Mouse (Mus musculus) forebrain, embryonic 12.5 days (tissue): ENCODE measurements around the gene Brk1. TPM values are rescaled to one million over a fixed set of nuclear protein-coding genes. Genes with fewer than 3 reads are reported as not detected.

Source experiments
- ATAC-seq: fragments of 200-750 bp; cut with Nextera tagmentation; 2 replicates; pipeline ENCODE4 v1.8.0; 2017; ENCODE audit warnings: moderate TSS enrichment; ENCODE audit not compliant: low FRiP score
- H3K27ac ChIP-seq: fragments of 300-500 bp; sonication (generic); 2 replicates; pipeline ENCODE4 v1.5.1; 2016; ENCODE audit warnings: mild to moderate bottlenecking
- H3K27me3 ChIP-seq: fragments of 300-500 bp; sonication (generic); 2 replicates; pipeline ENCODE4 v1.6.1; 2016; ENCODE audit warnings: mild to moderate bottlenecking
- H3K36me3 ChIP-seq: fragments of 300-500 bp; sonication (generic); replicated peaks from 2 replicates; pipeline ENCODE4 v1.6.1; 2016; ENCODE audit warnings: mild to moderate bottlenecking
- H3K4me1 ChIP-seq: fragments of 300-500 bp; sonication (generic); 2 replicates; pipeline ENCODE4 v1.6.1; 2016
- H3K4me2 ChIP-seq: fragments of 300-500 bp; sonication (generic); 2 replicates; pipeline ENCODE4 v1.6.1; 2016; ENCODE audit warnings: mild to moderate bottlenecking, moderate library complexity
- H3K4me3 ChIP-seq: fragments of 300-500 bp; sonication (generic); replicated peaks from 2 replicates; pipeline ENCODE4 v1.5.1; 2016; ENCODE audit warnings: mild to moderate bottlenecking
- H3K9ac ChIP-seq: fragments of 300-500 bp; sonication (generic); 2 replicates; pipeline ENCODE4 v1.6.1; 2016; ENCODE audit warnings: mild to moderate bottlenecking
- H3K9me3 ChIP-seq: fragments of 300-500 bp; sonication (generic); 2 replicates; pipeline ENCODE4 v1.6.1; 2016
- WGBS: fragments of 180-500 bp; shearing (Covaris S2); methylation state at CpG from one replicate; pipeline ENCODE4 v1.1.7; 2016; 5-methylcytosine and 5-hydroxymethylcytosine counted together
- polyA plus RNA-seq: library from polyadenylated mRNA; unstranded; fragments of >200 nt; fragmentation: Nextera tagmentation; extraction: Ambion mirVana; gene quantifications from 2 replicates; pipeline ENCODE4 v1.2.1, GENCODE M21; 2016

Gene Brk1
- polyA plus RNA-seq, 1 experiment from 2014 or later, result 194 TPM

DNA sequence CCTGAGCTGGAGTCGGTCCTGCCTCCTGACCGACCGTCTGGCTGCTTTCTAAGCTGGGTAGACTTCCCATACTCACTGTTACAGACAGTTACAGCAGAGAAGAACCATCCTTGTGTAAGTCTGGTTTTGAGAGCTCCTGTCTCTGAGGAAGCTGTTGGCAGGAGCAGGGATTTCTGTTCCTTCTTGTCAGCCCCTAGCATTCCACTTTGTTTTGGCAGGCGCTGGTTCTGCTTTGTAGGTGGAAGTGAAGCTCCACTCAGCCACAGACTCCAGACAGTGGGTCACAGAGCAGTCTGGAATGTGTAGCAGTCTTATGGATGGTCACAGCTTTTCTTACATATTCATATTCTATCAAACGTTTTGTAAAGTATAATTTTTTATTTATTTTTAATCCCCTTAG is 25.8 kb downstream of the Brk1 start:
- Histone ChIP-seq H3K9me3 (no peaks in the 10 kb centered on the region), H3K27me3 (no peaks in the 10 kb centered on the region), H3K4me3 (no peak overlapping the region), H3K4me1 (peaks cover 11% of the 10 kb centered on the region), H3K36me3 (peaks cover 61% of the 10 kb centered on the region), H3K4me2 (no peak overlapping the region), H3K27ac (no peak overlapping the region), H3K9ac (no peak overlapping the region)
- no peak for ATAC-seq
- 82% methylated on average over 5 of the region's 5 CpGs for WGBS

DNA sequence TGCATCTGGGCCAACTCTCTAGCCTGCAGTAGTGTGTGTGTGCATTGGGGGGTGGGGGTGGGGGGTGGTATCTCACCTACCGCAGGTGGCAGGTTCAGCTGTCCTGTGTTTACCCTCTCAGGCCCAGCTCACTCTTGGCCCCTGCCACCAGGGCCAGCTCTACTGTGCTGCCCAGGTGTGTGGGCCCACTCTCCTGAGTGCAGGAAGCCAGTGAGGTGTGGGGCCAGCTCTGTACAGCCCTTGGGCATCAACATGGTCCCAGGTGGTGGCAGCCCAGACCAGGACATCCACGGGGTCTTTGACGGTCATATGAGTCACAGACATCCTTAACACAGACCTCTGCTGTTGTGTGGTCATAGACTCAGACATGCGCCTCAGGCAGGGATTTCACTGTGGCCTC is 28.3 kb downstream of the Brk1 start:
- no peak for ATAC-seq
- Histone ChIP-seq H3K4me2 (no peak overlapping the region), H3K9ac (no peak overlapping the region), H3K27ac (no peak overlapping the region), H3K9me3 (no peaks in the 10 kb centered on the region), H3K27me3 (no peaks in the 10 kb centered on the region), H3K4me3 (no peak overlapping the region), H3K4me1 (no peaks in the 10 kb centered on the region), H3K36me3 (peaks cover 50% of the 10 kb centered on the region)
- WGBS, result 93% methylated on average over 4 of the region's 4 CpGs

DNA sequence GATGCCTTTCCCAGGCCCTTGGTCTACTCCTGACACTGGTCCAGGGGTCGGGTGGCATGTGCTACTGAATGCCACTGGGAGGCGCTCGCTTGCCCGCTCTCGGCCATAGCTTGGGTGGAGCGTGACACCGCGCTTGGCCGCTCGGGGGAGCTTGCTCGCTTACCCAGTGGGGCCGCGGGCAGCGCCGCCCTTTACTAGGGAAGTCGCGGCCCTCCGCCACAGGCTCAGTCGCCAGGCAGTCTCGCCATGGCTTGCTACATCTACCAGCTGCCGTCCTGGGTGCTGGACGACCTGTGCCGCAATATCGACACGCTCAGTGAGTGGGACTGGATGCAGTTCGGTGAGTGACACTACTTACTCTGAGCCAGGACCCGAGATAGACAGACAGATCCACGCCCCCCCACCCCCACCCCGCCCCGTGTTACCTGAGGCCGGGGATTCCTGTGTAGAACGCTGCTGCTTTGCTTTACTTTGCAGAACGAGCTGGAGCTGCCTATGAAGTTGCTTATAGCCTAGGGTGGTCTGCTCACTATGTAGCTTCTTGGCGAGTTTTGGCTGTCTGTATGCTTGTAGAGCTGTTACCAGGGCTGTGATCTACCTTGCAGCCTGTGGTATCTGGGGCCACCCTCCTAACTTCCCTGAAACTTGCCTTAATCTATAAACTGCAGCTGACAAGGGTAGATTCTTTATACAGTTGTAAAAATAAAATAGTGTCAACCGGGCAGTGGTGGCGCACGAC is 33.9 kb downstream of the Brk1 start, which contains the start of gene Irak2:
Gene Irak2, plus strand, starts transcription at position 166 of the 739 bp plus-strand sequence.
- H3K9me3 ChIP-seq, result no peaks in the 10 kb centered on the region
- 10% methylated on average over 37 of the region's 37 CpGs for WGBS
- H3K9ac ChIP-seq, result peak within 1 kb of the TSS; percentile 56
- H3K27me3 ChIP-seq, result no peaks in the 10 kb centered on the region
- H3K4me1 ChIP-seq, result peaks cover 4% of the 10 kb centered on the region
- peak; percentile 91 for ATAC-seq
- H3K36me3 ChIP-seq, result no peaks in the 10 kb centered on the region
- peak within 1 kb of the TSS; percentile 49 for H3K4me3 ChIP-seq
- peak within 1 kb of the TSS; percentile 71 for H3K4me2 ChIP-seq
- H3K27ac ChIP-seq, result no peak within 1 kb of the TSS

DNA sequence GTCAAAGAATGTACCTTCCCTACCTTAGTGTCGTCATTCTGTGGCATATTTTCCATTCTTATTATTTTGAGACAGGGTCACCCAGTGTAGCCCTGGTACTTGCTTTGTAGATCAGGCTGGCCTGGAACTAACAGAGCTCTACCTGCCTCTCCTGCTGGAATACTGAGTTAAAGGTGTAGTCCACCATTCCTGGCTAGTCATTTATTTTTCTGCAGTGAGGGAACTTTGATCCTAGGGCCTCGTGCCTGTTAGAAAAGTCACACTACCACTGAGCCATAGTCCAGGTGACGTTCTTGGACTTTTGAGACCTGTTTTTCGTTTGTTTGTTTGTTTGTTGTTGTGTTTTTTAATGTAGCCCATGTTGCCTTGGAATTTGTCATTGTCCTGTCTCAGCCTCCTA is 34.6 kb downstream of the Brk1 start:
- Histone ChIP-seq H3K9me3 (no peaks in the 10 kb centered on the region), H3K4me2 (no peak overlapping the region), H3K27me3 (no peaks in the 10 kb centered on the region), H3K4me3 (no peak overlapping the region), H3K4me1 (peaks cover 4% of the 10 kb centered on the region), H3K9ac (no peak overlapping the region), H3K36me3 (no peaks in the 10 kb centered on the region), H3K27ac (no peak overlapping the region)
- 85% methylated on average over 4 of the region's 4 CpGs for WGBS
- ATAC-seq, result no peak

DNA sequence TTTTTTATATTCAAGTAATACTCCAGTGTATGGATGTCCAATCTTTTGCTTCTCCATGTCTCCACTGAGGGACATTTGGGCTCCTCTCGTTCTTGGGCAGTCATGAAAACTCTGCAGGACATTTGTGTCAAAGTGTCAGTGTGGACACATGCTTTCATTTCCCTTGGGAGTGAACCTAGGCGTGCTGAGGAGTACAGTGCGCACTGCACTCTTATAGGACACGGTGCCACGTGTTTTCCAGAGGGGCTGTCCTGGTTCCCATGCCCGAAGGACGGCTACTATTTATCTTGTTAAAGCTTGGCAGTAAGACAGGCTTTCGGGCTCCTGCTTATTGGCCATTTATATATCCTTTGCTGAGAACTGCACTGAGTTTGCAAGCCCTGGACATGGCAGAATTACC is 38.0 kb downstream of the Brk1 start:
- Histone ChIP-seq H3K4me1 (peaks cover 4% of the 10 kb centered on the region), H3K9me3 (no peaks in the 10 kb centered on the region), H3K4me2 (no peak overlapping the region), H3K27me3 (no peaks in the 10 kb centered on the region), H3K36me3 (no peaks in the 10 kb centered on the region), H3K9ac (no peak overlapping the region), H3K27ac (no peak overlapping the region), H3K4me3 (no peak overlapping the region)
- ATAC-seq, result no peak
- 89% methylated on average over 8 of the region's 8 CpGs for WGBS

DNA sequence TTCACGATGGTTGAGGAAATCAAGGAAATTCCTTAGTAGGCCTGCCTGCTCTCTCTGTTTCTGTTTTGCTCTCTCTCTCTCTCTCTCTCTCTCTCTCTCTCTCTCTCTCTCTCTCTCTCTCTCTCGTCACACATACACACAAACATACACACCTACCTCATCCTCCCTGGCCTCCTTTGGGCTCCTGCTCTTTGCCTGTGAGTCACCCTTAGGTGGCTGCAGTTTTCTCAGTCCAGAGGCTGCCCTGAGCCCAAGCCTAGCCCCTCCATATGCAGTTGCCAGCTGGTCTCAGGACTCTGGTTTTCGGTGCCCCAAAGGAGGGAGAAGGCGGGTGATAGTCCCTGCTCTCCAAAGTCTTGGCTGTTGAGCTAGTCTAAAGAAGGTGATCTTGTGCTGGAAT is 38.4 kb downstream of the Brk1 start:
- Histone ChIP-seq H3K27me3 (no peaks in the 10 kb centered on the region), H3K4me3 (no peak overlapping the region), H3K27ac (no peak overlapping the region), H3K36me3 (no peaks in the 10 kb centered on the region), H3K9me3 (no peaks in the 10 kb centered on the region), H3K4me2 (no peak overlapping the region), H3K9ac (no peak overlapping the region), H3K4me1 (peaks cover 4% of the 10 kb centered on the region)
- 85% methylated on average over 4 of the region's 4 CpGs for WGBS
- no peak for ATAC-seq

DNA sequence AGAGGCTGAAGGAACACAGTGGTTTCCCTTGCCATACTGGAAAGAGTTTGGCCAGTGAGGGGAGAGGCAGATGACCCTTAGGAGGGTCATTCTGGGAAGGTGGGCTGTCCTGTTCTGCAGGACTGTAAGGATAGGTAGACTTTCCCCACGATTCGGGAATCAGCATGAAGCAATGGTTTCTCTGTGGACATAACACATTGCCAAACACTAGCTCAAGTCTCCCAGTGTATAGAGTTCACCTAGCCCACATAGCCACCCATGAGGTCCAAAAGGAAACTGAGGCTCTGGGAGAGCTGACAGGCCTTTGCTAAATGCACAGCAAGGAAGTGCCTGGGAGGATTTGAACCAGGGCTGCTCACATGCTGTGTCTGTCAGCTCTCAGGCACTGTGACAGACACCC is 39.4 kb downstream of the Brk1 start:
- Histone ChIP-seq H3K9ac (no peak overlapping the region), H3K4me2 (no peak overlapping the region), H3K9me3 (no peaks in the 10 kb centered on the region), H3K27me3 (no peaks in the 10 kb centered on the region), H3K4me1 (no peaks in the 10 kb centered on the region), H3K4me3 (no peak overlapping the region), H3K36me3 (no peaks in the 10 kb centered on the region), H3K27ac (no peak overlapping the region)
- no peak for ATAC-seq
- 91% methylated on average over 2 of the region's 2 CpGs for WGBS

DNA sequence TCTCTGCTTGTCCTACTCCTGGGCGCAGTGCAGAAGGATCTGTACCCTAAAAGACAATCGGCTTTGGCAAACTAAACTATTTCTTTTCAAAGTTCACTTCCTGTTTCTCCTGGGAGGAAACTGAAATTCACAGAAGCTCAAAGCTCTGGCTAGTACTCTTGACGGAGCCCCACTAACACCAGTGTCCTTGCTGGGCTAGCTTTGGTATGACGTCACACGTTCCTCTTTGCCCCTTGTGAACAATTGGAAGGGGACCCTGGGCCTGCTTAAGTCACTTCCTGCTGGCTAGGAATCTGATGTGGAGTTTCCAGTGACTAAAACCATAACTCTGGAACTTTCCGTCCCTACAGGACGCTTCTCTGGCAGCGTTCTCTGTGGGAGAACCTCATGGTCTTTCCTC is 40.2 kb downstream of the Brk1 start:
- Histone ChIP-seq H3K9ac (no peak overlapping the region), H3K27ac (no peak overlapping the region), H3K4me3 (no peak overlapping the region), H3K4me1 (no peaks in the 10 kb centered on the region), H3K36me3 (no peaks in the 10 kb centered on the region), H3K4me2 (no peak overlapping the region), H3K27me3 (no peaks in the 10 kb centered on the region), H3K9me3 (no peaks in the 10 kb centered on the region)
- 87% methylated on average over 8 of the region's 8 CpGs for WGBS
- ATAC-seq, result no peak

DNA sequence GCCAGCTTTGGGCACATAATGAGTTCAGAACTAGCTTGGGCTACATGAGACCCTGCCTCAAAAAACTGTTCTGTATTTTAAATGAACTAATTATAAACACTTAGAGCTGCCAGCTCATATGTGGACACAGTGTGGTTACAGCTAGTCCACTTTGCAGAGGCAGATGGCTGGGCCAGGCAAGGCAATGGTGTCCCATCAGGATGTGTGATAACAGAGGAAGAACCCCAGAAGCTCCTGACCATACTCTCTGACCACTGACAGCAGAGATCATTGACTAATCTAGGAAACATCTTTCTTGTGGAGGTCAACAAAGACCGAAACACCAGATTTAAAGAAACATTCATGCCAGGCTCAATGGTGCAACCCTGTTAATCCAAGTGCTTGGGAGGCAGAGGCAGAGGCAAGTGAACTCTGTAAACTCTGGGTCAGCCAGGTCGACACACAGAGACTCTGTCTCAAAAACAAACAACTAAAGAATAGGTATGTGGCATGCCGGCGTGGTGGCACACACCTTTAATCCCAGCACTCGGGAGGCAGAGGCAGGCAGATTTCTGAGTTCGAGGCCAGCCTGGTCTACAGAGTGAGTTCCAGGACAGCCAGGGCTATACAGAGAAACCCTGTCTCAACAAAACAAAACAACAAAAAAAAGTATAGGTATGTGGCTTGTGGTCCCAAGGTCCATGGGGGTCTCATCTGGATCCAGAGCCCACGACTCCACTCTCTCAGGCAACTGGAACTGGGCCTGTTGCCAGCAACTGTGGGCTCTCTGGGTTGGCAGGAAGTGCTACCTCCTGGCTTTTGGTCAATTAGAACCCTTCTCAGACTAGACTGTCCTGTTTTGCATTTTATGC is 45.0 kb downstream of the Brk1 start:
- H3K9me3 ChIP-seq, result no peaks in the 10 kb centered on the region
- H3K27me3 ChIP-seq, result no peaks in the 10 kb centered on the region
- no peak overlapping the region for H3K4me3 ChIP-seq
- no peak overlapping the region for H3K9ac ChIP-seq
- ATAC-seq, result no peak
- no peak overlapping the region for H3K4me2 ChIP-seq
- 83% methylated on average over 7 of the region's 7 CpGs for WGBS
- no peaks in the 10 kb centered on the region for H3K4me1 ChIP-seq
- H3K27ac ChIP-seq, result no peak overlapping the region
- no peaks in the 10 kb centered on the region for H3K36me3 ChIP-seq

DNA sequence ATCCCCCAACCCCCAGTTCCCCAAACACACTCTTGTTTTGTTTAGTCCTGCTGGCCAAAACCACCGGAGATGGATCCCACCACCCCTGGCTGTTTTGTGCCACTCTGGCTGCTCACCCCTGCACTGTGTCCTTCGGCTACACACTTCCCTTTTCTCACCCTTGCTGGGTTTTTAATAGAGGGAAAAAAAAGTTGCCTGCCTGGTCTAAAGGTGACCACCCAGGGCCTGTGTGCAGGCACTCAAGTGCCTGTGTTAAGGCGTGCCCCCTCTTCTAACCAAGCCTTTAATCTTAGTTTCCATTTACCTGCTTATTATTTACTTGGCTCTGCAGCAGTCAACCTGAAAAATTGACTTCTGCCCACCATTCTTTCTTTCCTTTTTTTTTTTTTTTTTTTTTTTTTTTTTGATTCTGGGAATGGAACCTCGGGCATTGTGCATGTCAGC is 45.6 kb downstream of the Brk1 start:
- Histone ChIP-seq H3K9me3 (no peaks in the 10 kb centered on the region), H3K4me3 (no peak overlapping the region), H3K27me3 (no peaks in the 10 kb centered on the region), H3K36me3 (no peaks in the 10 kb centered on the region), H3K9ac (no peak overlapping the region), H3K4me2 (no peak overlapping the region), H3K4me1 (no peaks in the 10 kb centered on the region), H3K27ac (no peak overlapping the region)
- 79% methylated on average over 4 of the region's 4 CpGs for WGBS
- ATAC-seq, result no peak

DNA sequence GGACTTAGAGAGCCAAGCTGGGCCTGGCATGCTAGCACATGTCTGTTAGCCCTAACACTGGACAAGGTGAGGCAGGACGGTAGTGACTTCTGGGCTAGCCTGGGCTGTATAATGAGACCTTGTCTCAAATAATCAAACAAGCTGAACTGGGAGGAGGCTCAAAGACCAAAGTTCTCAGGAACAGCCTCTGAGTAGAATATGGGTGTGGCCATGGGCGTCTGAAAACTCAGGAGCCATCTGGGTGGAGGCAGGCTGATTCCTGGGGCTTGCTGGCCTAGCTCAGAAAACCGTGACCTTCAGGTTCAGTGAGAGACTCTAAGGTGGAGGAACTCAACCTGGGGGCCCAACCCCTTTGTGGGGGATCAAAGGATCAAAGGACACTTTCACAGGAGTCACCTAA is 47.1 kb downstream of the Brk1 start:
- 70% methylated on average over 3 of the region's 3 CpGs for WGBS
- Histone ChIP-seq H3K27me3 (no peaks in the 10 kb centered on the region), H3K4me3 (no peak overlapping the region), H3K27ac (no peak overlapping the region), H3K9ac (no peak overlapping the region), H3K9me3 (no peaks in the 10 kb centered on the region), H3K36me3 (no peaks in the 10 kb centered on the region), H3K4me2 (no peak overlapping the region), H3K4me1 (no peaks in the 10 kb centered on the region)
- ATAC-seq, result no peak

DNA sequence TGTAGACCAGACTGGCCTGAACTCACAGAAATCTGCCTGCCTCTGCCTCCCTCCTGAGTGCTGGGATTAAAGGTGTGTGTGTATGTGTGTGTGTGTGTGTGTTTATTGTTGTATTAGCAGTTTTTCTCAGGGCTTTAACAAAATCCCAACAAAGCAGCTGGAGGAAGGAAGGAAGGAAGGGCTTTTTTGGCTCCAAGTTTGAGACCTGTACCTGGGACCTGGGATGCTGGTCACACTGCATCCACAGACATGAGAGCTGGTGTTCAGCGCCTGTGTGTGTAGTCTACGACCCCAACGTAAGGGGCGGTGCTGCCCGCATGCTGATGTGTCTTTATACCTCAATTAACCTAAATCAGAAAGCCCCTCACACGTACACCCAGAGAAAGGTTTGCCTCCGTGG is 49.0 kb downstream of the Brk1 start:
- Histone ChIP-seq H3K9me3 (no peaks in the 10 kb centered on the region), H3K4me2 (no peak overlapping the region), H3K27ac (no peak overlapping the region), H3K9ac (no peak overlapping the region), H3K4me3 (no peak overlapping the region), H3K27me3 (no peaks in the 10 kb centered on the region), H3K36me3 (no peaks in the 10 kb centered on the region), H3K4me1 (no peaks in the 10 kb centered on the region)
- WGBS, result 94% methylated on average over 7 of the region's 7 CpGs
- ATAC-seq, result no peak

DNA sequence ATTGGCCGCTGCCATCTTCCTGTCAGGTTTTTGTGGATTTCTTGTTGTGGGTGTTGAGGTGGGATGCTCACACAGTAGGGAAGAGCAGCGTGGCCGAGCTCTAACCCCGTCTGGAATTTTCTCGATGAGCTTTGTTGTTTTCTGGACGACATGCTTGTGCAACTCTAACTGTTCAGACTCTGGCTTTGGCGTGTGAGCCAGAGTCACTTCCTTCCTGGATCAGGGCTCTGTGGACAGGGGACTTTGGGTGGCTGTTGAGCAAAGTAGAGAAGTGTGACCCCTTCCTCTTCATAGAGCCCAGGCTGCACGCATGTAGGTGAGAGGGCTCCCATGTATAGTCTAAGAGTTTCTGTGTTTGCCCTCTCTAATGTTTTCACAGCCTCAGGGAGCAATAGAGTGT is 49.5 kb downstream of the Brk1 start:
- Histone ChIP-seq H3K27ac (no peak overlapping the region), H3K9me3 (no peaks in the 10 kb centered on the region), H3K4me3 (no peak overlapping the region), H3K36me3 (no peaks in the 10 kb centered on the region), H3K27me3 (no peaks in the 10 kb centered on the region), H3K4me2 (no peak overlapping the region), H3K4me1 (no peaks in the 10 kb centered on the region), H3K9ac (no peak overlapping the region)
- no peak for ATAC-seq
- WGBS, result 84% methylated on average over 8 of the region's 8 CpGs
